Mouse (Mus musculus) intestine, embryonic 16.5 days (tissue): Measurements from ENCODE around the gene Olfr1336. TPM values are rescaled to one million over a fixed set of nuclear protein-coding genes. Genes with fewer than 3 reads are reported as not detected.
A peak's percentile ranks its signal among the peaks of the same experiment; 100 is the strongest.

Source experiments
- ATAC-seq: fragments of 200-750 bp; cut with Nextera tagmentation; 2 replicates; pipeline ENCODE4 v1.8.0; 2017; ENCODE audit warnings: moderate TSS enrichment, moderate library complexity
- H3K27ac ChIP-seq: fragments of 300-500 bp; sonication (generic); 2 replicates; pipeline ENCODE4 v1.5.1; 2014; ENCODE audit warnings: mild to moderate bottlenecking, low read length
- H3K27me3 ChIP-seq: fragments of 300-500 bp; sonication (generic); replicated peaks from 2 replicates; pipeline ENCODE4 v1.6.1; 2014; ENCODE audit warnings: low read length, control low read depth, mixed read lengths; ENCODE audit not compliant: control insufficient read depth, insufficient read depth
- H3K36me3 ChIP-seq: fragments of 300-500 bp; sonication (generic); 2 replicates; pipeline ENCODE4 v1.6.1; 2014; ENCODE audit warnings: low read length, control low read depth; ENCODE audit not compliant: control insufficient read depth, insufficient read depth
- H3K4me1 ChIP-seq: fragments of 300-500 bp; sonication (generic); 2 replicates; pipeline ENCODE4 v1.6.1; 2014; ENCODE audit warnings: low read length, control low read depth, mixed read lengths; ENCODE audit not compliant: control insufficient read depth, insufficient read depth
- H3K4me2 ChIP-seq: fragments of 300-500 bp; sonication (generic); 2 replicates; pipeline ENCODE4 v1.6.1; 2014; ENCODE audit warnings: low read depth, low read length, control low read depth
- H3K4me3 ChIP-seq: fragments of 300-500 bp; sonication (generic); 2 replicates; pipeline ENCODE4 v1.5.1; 2014; ENCODE audit warnings: mild to moderate bottlenecking, low read length
- H3K9ac ChIP-seq: fragments of 300-500 bp; sonication (generic); 2 replicates; pipeline ENCODE4 v1.6.1; 2014; ENCODE audit warnings: low read depth, low read length
- H3K9me3 ChIP-seq: fragments of 300-500 bp; sonication (generic); 2 replicates; pipeline ENCODE4 v1.6.1; 2016; ENCODE audit warnings: low read length, control low read depth; ENCODE audit not compliant: control insufficient read depth
- WGBS: fragments of 180-500 bp; shearing (Covaris S2); extraction: QIAGEN DNeasy Blood & Tissue Kit; methylation state at CpG from one replicate; pipeline ENCODE4 v1.1.7; 2014; 5-methylcytosine and 5-hydroxymethylcytosine counted together
- polyA plus RNA-seq: library from polyadenylated mRNA; unstranded; fragments of >200 nt; fragmentation: Nextera tagmentation; extraction: Ambion mirVana; gene quantifications from 2 replicates; pipeline ENCODE4 v1.2.1, GENCODE M21; 2015

Gene Olfr1336
- polyA plus RNA-seq: not detected in 2 replicates

GRCm38 (mm10) chr7:6455868-6456267, at the start of gene Olfr1336:
TSS of gene Olfr1336 (plus strand) at chr7:6456168.
- ATAC-seq: no peak
- no peak within 1 kb of the TSS for H3K9ac ChIP-seq
- no peaks in the 10 kb centered on the region for H3K36me3 ChIP-seq
- H3K27me3 ChIP-seq: no peaks in the 10 kb centered on the region
- no peak within 1 kb of the TSS for H3K27ac ChIP-seq
- H3K9me3 ChIP-seq: no peaks in the 10 kb centered on the region
- H3K4me3 ChIP-seq: no peak within 1 kb of the TSS
- no peak within 1 kb of the TSS for H3K4me2 ChIP-seq
- no peaks in the 10 kb centered on the region for H3K4me1 ChIP-seq

- 1% methylated on average over 17 of the region's 17 CpGs for WGBS
- Histone ChIP-seq H3K4me2 (no peak within 1 kb of the TSS), H3K36me3 (no peaks in the 10 kb centered on the region), H3K27me3 (no peaks in the 10 kb centered on the region), H3K4me1 (no peaks in the 10 kb centered on the region), H3K27ac (no peak within 1 kb of the TSS), H3K9ac (no peak within 1 kb of the TSS), H3K4me3 (no peak within 1 kb of the TSS), H3K9me3 (no peaks in the 10 kb centered on the region)
- peak; percentile 96 for ATAC-seq
These were observed 45.9 kb upstream of the Olfr1336 start, which contains the start of gene Gm20715 for GRCm38 (mm10) chr7:6410043-6410442. TSS of gene Gm20715 (plus strand) at chr7:6410277.

- Histone ChIP-seq H3K27ac (no peak overlapping the region), H3K4me2 (no peak overlapping the region), H3K9ac (no peak overlapping the region), H3K9me3 (no peaks in the 10 kb centered on the region), H3K36me3 (no peaks in the 10 kb centered on the region), H3K27me3 (no peaks in the 10 kb centered on the region), H3K4me1 (no peaks in the 10 kb centered on the region), H3K4me3 (no peak overlapping the region)
- WGBS: 8% methylated on average over 19 of the region's 22 CpGs
- no peak for ATAC-seq
These were observed 41.1 kb upstream of the Olfr1336 start for GRCm38 (mm10) chr7:6414626-6415441.

GRCm38 (mm10) chr7:6415442-6415787, 40.6 kb upstream of the Olfr1336 start:
- Histone ChIP-seq H3K27me3 (no peaks in the 10 kb centered on the region), H3K4me2 (no peak overlapping the region), H3K9me3 (no peaks in the 10 kb centered on the region), H3K4me1 (no peaks in the 10 kb centered on the region), H3K9ac (no peak overlapping the region), H3K4me3 (no peak overlapping the region), H3K36me3 (no peaks in the 10 kb centered on the region), H3K27ac (no peak overlapping the region)
- 26% methylated on average over 8 of the region's 8 CpGs for WGBS
- ATAC-seq: no peak

GRCm38 (mm10) chr7:6419894-6420293, 36.1 kb upstream of the Olfr1336 start:
- WGBS: 71% methylated on average over 6 of the region's 6 CpGs
- no peaks in the 10 kb centered on the region for H3K36me3 ChIP-seq
- H3K4me2 ChIP-seq: no peak overlapping the region
- no peak overlapping the region for H3K9ac ChIP-seq
- H3K27me3 ChIP-seq: no peaks in the 10 kb centered on the region
- no peaks in the 10 kb centered on the region for H3K4me1 ChIP-seq
- H3K27ac ChIP-seq: no peak overlapping the region
- no peak for ATAC-seq
- H3K9me3 ChIP-seq: no peaks in the 10 kb centered on the region
- no peak overlapping the region for H3K4me3 ChIP-seq

GRCm38 (mm10) chr7:6429381-6429780, 26.6 kb upstream of the Olfr1336 start:
- Histone ChIP-seq H3K27ac (no peak overlapping the region), H3K4me1 (no peaks in the 10 kb centered on the region), H3K4me2 (no peak overlapping the region), H3K27me3 (no peaks in the 10 kb centered on the region), H3K9ac (no peak overlapping the region), H3K4me3 (no peak overlapping the region), H3K9me3 (peaks cover 2% of the 10 kb centered on the region; the same call in 1 of the 2 replicates), H3K36me3 (no peaks in the 10 kb centered on the region)
- WGBS: 83% methylated on average over 3 of the region's 3 CpGs
- ATAC-seq: no peak

GRCm38 (mm10) chr7:6430342-6430741, 25.6 kb upstream of the Olfr1336 start:
- Histone ChIP-seq H3K27me3 (no peaks in the 10 kb centered on the region), H3K4me1 (no peaks in the 10 kb centered on the region), H3K9me3 (peaks cover 2% of the 10 kb centered on the region; the same call in 1 of the 2 replicates), H3K36me3 (no peaks in the 10 kb centered on the region), H3K9ac (no peak overlapping the region), H3K27ac (no peak overlapping the region), H3K4me2 (no peak overlapping the region), H3K4me3 (no peak overlapping the region)
- ATAC-seq: no peak
- 32% methylated on average over 2 of the region's 2 CpGs for WGBS

- ATAC-seq: no peak
- no peaks in the 10 kb centered on the region for H3K36me3 ChIP-seq
- no peaks in the 10 kb centered on the region for H3K27me3 ChIP-seq
- no peak within 1 kb of the TSS for H3K9ac ChIP-seq
- H3K4me2 ChIP-seq: no peak within 1 kb of the TSS
- no peaks in the 10 kb centered on the region for H3K9me3 ChIP-seq
- no peaks in the 10 kb centered on the region for H3K4me1 ChIP-seq
- WGBS: 77% methylated on average over 3 of the region's 3 CpGs
- no peak within 1 kb of the TSS for H3K27ac ChIP-seq
- H3K4me3 ChIP-seq: no peak within 1 kb of the TSS
These were observed 17.6 kb upstream of the Olfr1336 start, which contains the start of gene Olfr1344 for GRCm38 (mm10) chr7:6438388-6438787. TSS of gene Olfr1344 (plus strand) at chr7:6438688.

- Histone ChIP-seq H3K27me3 (no peaks in the 10 kb centered on the region), H3K27ac (no peak overlapping the region), H3K4me1 (no peaks in the 10 kb centered on the region), H3K9me3 (no peaks in the 10 kb centered on the region), H3K36me3 (no peaks in the 10 kb centered on the region), H3K4me2 (no peak overlapping the region), H3K4me3 (no peak overlapping the region), H3K9ac (no peak overlapping the region)
- 59% methylated on average over 2 of the region's 2 CpGs for WGBS
- no peak for ATAC-seq
These were observed 14.8 kb upstream of the Olfr1336 start for GRCm38 (mm10) chr7:6441173-6441572.
